Mouse (Mus musculus): ENCODE measurements around the gene Stag2. TPM values are rescaled to one million over a fixed set of nuclear protein-coding genes. Genes with fewer than 3 reads are reported as not detected.

The Stag2 gene
- polyA plus RNA-seq, 1 experiment, result 2.1 TPM

DNA sequence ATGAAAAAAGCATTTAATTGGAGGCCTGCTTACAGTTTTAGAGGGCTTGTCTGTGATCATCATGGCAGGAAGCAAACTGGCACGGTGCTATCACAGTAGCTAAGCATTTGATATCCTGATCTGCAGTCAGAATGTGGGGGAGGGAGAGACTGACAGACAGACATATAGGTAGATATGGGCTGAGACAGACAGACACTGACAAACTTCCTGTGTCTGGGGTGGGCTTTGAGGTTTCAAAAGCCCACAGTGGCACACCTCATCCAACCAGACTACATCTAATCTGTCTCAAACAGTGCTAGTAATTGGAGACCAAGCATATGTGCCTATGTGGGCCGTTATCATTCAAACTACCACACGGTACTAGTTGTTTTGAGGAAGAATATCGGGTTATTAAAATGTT is 53.4 kb downstream of the Stag2 start:
- Histone ChIP-seq H3K4me1 (ENCODE audit: control insufficient read depth, insufficient read depth, insufficient read length, low read length) (no peaks in the 10 kb centered on the region), H3K27me3 (ENCODE audit: control insufficient read depth, insufficient read depth, low read length) (no peaks in the 10 kb centered on the region), H3K27ac (ENCODE audit: insufficient read depth, low read depth, low read length) (no peak overlapping the region), H3K36me3 (ENCODE audit: control insufficient read depth, insufficient read depth, low read length) (peaks cover 6% of the 10 kb centered on the region), H3K4me3 (ENCODE audit: low read depth, low read length) (no peak overlapping the region)
- TF ChIP-seq CTCF (IDR thresholded peaks at IDR 0.05; ENCODE audit: extremely low read depth, insufficient read length, insufficient replicate concordance, low read depth, low read length) (no peak), POLR2A (IDR thresholded peaks at IDR 0.05; ENCODE audit: low read depth, low read length) (no peak)
- 86% methylated on average over 4 of the region's 4 CpGs for WGBS

DNA sequence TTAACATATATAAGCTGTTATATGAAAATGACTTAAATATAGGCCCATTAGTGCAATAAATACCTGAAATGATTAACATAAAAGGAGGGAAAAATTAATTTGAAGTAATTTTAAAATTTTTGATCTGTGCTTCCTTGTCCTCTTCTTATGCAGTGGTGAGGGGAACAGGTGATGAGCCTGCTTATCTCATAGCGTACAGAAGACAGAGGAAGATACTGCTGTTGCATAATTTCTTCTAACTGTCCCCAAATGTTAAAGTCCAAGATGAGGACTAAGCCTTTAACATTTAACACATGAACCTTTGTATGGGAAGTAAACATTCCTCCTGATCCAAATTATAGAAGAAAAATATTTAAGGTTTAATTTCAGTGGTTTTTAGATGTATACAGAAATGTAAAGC is 66.6 kb downstream of the Stag2 start:
- Histone ChIP-seq H3K27ac (ENCODE audit: insufficient read depth, low read depth, low read length) (no peak overlapping the region), H3K36me3 (ENCODE audit: control insufficient read depth, insufficient read depth, low read length) (no peaks in the 10 kb centered on the region), H3K4me3 (ENCODE audit: low read depth, low read length) (no peak overlapping the region), H3K4me1 (ENCODE audit: control insufficient read depth, insufficient read depth, insufficient read length, low read length) (no peaks in the 10 kb centered on the region), H3K27me3 (ENCODE audit: control insufficient read depth, insufficient read depth, low read length) (no peaks in the 10 kb centered on the region)
- TF ChIP-seq CTCF (IDR thresholded peaks at IDR 0.05; ENCODE audit: extremely low read depth, insufficient read length, insufficient replicate concordance, low read depth, low read length), result no peak
- TF ChIP-seq POLR2A (IDR thresholded peaks at IDR 0.05; ENCODE audit: low read depth, low read length), result no peak
- whole genome bisulfite sequencing, result 59% methylated on average over 1 of the region's 1 CpGs

DNA sequence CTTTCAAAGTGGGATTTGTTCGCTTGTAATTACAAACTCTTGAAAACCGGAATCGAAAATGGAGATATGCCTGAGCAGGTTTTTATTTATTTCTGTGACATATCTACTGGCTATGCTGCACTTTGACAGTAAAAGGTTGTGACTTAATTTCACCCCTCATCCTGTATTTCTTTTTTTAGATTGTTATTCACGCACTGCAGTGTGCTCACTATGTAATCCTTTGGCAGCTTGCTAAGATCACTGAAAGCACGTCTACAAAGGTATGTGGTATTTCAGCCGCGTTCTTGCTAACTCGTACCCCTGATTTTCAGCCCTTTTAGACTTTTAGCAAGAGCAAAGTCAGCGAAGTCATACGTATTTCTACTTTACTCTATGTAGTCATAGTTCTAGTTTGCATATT is 101.2 kb downstream of the Stag2 start:
- 90% methylated on average over 10 of the region's 10 CpGs for WGBS
- Histone ChIP-seq H3K4me1 (ENCODE audit: control insufficient read depth, insufficient read depth, insufficient read length, low read length) (no peaks in the 10 kb centered on the region), H3K36me3 (ENCODE audit: control insufficient read depth, insufficient read depth, low read length) (peaks cover 11% of the 10 kb centered on the region), H3K4me3 (ENCODE audit: low read depth, low read length) (no peak overlapping the region), H3K27ac (ENCODE audit: insufficient read depth, low read depth, low read length) (no peak overlapping the region), H3K27me3 (ENCODE audit: control insufficient read depth, insufficient read depth, low read length) (no peaks in the 10 kb centered on the region)
- TF ChIP-seq CTCF (IDR thresholded peaks at IDR 0.05; ENCODE audit: extremely low read depth, insufficient read length, insufficient replicate concordance, low read depth, low read length), result no peak

DNA sequence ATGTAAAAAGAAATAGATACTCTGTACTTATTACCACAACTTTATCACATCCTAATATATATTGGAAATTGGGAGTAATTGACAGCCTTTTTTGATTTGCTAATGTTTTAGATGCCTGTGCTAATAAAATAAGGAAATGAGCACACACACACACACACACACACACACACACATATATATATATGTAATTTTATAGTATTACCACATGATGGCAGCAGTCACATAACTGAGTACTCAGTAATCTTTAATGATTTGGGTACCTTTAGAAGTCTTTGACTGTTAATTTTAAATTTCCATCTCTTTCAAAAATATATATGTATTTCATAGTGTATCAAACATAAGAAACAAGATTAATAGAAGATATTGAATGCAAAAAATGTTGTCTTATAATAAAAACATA is 123.6 kb downstream of the Stag2 start:
- Histone ChIP-seq H3K27me3 (ENCODE audit: control insufficient read depth, insufficient read depth, low read length) (no peaks in the 10 kb centered on the region), H3K4me3 (ENCODE audit: low read depth, low read length) (no peak overlapping the region), H3K4me1 (ENCODE audit: control insufficient read depth, insufficient read depth, insufficient read length, low read length) (no peaks in the 10 kb centered on the region), H3K27ac (ENCODE audit: insufficient read depth, low read depth, low read length) (no peak overlapping the region), H3K36me3 (ENCODE audit: control insufficient read depth, insufficient read depth, low read length) (peaks cover 4% of the 10 kb centered on the region; the same call in 1 of the 2 replicates)
- TF ChIP-seq POLR2A (IDR thresholded peaks at IDR 0.05; ENCODE audit: low read depth, low read length), result no peak

DNA sequence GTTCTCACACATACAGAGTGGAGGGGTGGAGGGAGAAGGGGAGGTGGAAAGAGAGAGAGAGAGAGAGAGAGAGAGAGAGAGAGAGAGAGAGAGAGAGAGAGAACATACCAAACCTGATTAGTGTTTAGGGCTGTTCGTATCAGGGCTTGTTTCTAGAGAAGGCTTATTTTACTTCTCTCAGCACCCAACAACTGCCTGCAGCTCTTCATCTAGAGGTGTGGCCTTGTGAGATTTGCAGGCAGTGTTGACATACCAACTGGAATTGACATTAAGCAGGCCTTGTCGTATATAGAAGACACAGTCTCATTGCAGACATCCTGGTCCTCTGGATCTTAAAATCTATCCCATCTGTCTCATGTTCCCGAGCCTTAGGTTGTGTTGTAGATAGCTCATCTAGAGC is 141.1 kb downstream of the Stag2 start:
- H3K36me3 ChIP-seq (ENCODE audit: control insufficient read depth, insufficient read depth, low read length), result no peaks in the 10 kb centered on the region
- H3K4me1 ChIP-seq (ENCODE audit: control insufficient read depth, insufficient read depth, insufficient read length, low read length), result no peaks in the 10 kb centered on the region
- no peak overlapping the region for H3K27ac ChIP-seq (ENCODE audit: insufficient read depth, low read depth, low read length)
- no peaks in the 10 kb centered on the region for H3K27me3 ChIP-seq (ENCODE audit: control insufficient read depth, insufficient read depth, low read length)
- TF ChIP-seq POLR2A (IDR thresholded peaks at IDR 0.05; ENCODE audit: low read depth, low read length) (no peak), CTCF (IDR thresholded peaks at IDR 0.05; ENCODE audit: extremely low read depth, insufficient read length, insufficient replicate concordance, low read depth, low read length) (no peak)
- 37% methylated on average over 3 of the region's 3 CpGs for WGBS
- H3K4me3 ChIP-seq (ENCODE audit: low read depth, low read length), result no peak overlapping the region

DNA sequence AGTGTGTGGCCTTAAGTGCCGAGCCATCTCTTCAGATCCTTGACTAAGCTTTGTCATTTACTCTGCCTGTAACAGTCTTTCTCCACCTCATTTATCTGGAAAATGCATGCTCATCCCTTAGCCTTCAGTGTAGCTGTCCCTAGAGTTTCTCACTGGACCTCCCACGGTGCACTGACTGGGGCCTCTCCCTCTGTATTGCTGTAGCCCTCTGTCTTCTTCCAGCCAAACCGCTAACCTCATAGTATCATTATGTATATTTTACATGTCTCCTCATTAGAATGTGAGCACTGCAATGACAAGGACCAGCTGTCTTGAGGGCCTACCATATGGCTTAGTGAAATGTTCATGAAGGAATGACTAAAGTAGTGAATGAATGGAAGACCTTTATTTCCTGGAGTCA is 166.1 kb downstream of the Stag2 start:
- TF ChIP-seq CTCF (IDR thresholded peaks at IDR 0.05; ENCODE audit: extremely low read depth, insufficient read length, insufficient replicate concordance, low read depth, low read length), result no peak
- no peak for TF ChIP-seq POLR2A (IDR thresholded peaks at IDR 0.05; ENCODE audit: low read depth, low read length)
- Histone ChIP-seq H3K27me3 (ENCODE audit: control insufficient read depth, insufficient read depth, low read length) (no peaks in the 10 kb centered on the region), H3K4me1 (ENCODE audit: control insufficient read depth, insufficient read depth, insufficient read length, low read length) (no peaks in the 10 kb centered on the region), H3K4me3 (ENCODE audit: low read depth, low read length) (no peak overlapping the region), H3K27ac (ENCODE audit: insufficient read depth, low read depth, low read length) (no peak overlapping the region), H3K36me3 (ENCODE audit: control insufficient read depth, insufficient read depth, low read length) (no peaks in the 10 kb centered on the region)
- WGBS, result 78% methylated on average over 3 of the region's 3 CpGs

DNA sequence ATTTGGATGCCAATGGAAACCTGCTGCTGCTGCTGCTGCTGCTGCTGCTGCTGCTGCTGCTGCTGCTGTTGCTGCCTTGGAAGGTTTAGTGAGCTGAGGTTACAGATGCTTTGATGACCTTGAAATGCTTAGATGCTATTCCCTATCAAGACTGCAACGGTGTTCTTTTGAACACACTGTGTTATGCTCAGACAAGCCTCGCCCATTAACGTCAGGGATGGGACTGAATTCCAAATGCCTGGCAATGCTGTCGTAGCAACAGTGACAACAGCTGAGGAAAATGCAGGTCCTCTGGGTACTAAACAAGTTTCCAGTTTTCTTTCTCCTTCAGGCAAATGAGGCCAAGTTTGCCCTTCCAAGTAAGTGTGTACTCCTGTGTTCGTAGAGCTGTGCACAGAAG is 171.3 kb downstream of the Stag2 start:
- no peaks in the 10 kb centered on the region for H3K36me3 ChIP-seq (ENCODE audit: control insufficient read depth, insufficient read depth, low read length)
- no peaks in the 10 kb centered on the region for H3K4me1 ChIP-seq (ENCODE audit: control insufficient read depth, insufficient read depth, insufficient read length, low read length)
- no peak overlapping the region for H3K4me3 ChIP-seq (ENCODE audit: low read depth, low read length)
- H3K27me3 ChIP-seq (ENCODE audit: control insufficient read depth, insufficient read depth, low read length), result no peaks in the 10 kb centered on the region
- H3K27ac ChIP-seq (ENCODE audit: insufficient read depth, low read depth, low read length), result no peak overlapping the region
- TF ChIP-seq CTCF (IDR thresholded peaks at IDR 0.05; ENCODE audit: extremely low read depth, insufficient read length, insufficient replicate concordance, low read depth, low read length) (no peak), POLR2A (IDR thresholded peaks at IDR 0.05; ENCODE audit: low read depth, low read length) (no peak)
- WGBS, result 57% methylated on average over 5 of the region's 5 CpGs

DNA sequence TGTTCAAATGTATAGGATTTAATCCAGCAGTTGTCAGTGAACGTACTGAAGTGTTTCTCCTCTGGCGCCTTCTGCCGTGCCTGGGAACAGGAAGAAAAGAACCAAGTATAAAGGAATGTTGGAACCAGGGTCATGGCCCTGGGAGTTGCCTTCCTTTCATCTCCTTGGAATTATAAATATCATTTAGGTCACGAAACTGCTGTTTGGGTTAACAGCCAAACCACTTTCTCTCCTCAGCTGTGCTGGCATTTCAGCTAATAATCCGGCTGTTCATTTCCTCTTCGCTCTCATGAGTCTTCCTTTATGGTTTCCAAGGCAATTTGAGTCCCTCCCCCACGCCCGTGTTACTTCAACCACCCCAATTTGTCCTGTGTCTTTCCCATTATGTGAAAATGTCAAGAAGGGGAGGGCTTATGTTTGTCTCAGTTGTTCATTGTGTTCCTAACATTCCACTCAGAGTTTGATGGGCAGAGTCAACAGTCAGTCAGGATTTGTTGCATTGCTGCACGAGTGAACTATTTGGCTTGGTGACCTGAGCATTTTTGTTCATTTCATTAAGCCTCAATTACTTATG is 172.2 kb downstream of the Stag2 start:
- no peaks in the 10 kb centered on the region for H3K4me1 ChIP-seq (ENCODE audit: control insufficient read depth, insufficient read depth, insufficient read length, low read length)
- TF ChIP-seq CTCF (IDR thresholded peaks at IDR 0.05; ENCODE audit: extremely low read depth, insufficient read length, insufficient replicate concordance, low read depth, low read length), result no peak
- no peak for TF ChIP-seq POLR2A (IDR thresholded peaks at IDR 0.05; ENCODE audit: low read depth, low read length)
- H3K27ac ChIP-seq (ENCODE audit: insufficient read depth, low read depth, low read length), result no peak overlapping the region
- H3K27me3 ChIP-seq (ENCODE audit: control insufficient read depth, insufficient read depth, low read length), result no peaks in the 10 kb centered on the region
- H3K4me3 ChIP-seq (ENCODE audit: low read depth, low read length), result no peak overlapping the region
- WGBS, result 31% methylated on average over 9 of the region's 9 CpGs
- H3K36me3 ChIP-seq (ENCODE audit: control insufficient read depth, insufficient read depth, low read length), result no peaks in the 10 kb centered on the region

Measured in small intestine, adult 2 months (tissue).